Mouse (Mus musculus) kidney, embryonic 16.5 days (tissue): ENCODE results near the gene Man2b2. TPM values are rescaled to one million over a fixed set of nuclear protein-coding genes. Genes with fewer than 3 reads are reported as not detected.

Experiments used
- ATAC-seq: fragments of 200-750 bp; cut with Nextera tagmentation; 2 replicates; pipeline ENCODE4 v1.8.0; 2017; ENCODE audit warnings: moderate TSS enrichment; ENCODE audit not compliant: low FRiP score, low TSS enrichment
- H3K27ac ChIP-seq: fragments of 300-500 bp; sonication (generic); 2 replicates; pipeline ENCODE4 v1.5.1; 2014; ENCODE audit warnings: low read length
- H3K27me3 ChIP-seq: fragments of 300-500 bp; sonication (generic); 2 replicates; pipeline ENCODE4 v1.6.1; 2014; ENCODE audit warnings: low read length, control low read depth, mixed read lengths; ENCODE audit not compliant: insufficient read depth
- H3K36me3 ChIP-seq: fragments of 300-500 bp; sonication (generic); 2 replicates; pipeline ENCODE4 v1.6.1; 2014; ENCODE audit warnings: low read length, control low read depth, mixed read lengths; ENCODE audit not compliant: insufficient read depth
- H3K4me1 ChIP-seq: fragments of 300-500 bp; sonication (generic); 2 replicates; pipeline ENCODE4 v1.6.1; 2014; ENCODE audit warnings: low read length, control low read depth, mixed read lengths; ENCODE audit not compliant: insufficient read depth
- H3K4me2 ChIP-seq: fragments of 300-500 bp; sonication (generic); replicated peaks from 2 replicates; pipeline ENCODE4 v1.6.1; 2014; ENCODE audit warnings: low read depth, low read length
- H3K4me3 ChIP-seq: fragments of 300-500 bp; sonication (generic); 2 replicates; pipeline ENCODE4 v1.5.1; 2014; ENCODE audit warnings: mild to moderate bottlenecking, low read length
- H3K9ac ChIP-seq: fragments of 300-500 bp; sonication (generic); replicated peaks from 2 replicates; pipeline ENCODE4 v1.6.1; 2014; ENCODE audit warnings: low read length
- H3K9me3 ChIP-seq: fragments of 300-500 bp; sonication (generic); 2 replicates; pipeline ENCODE4 v1.6.1; 2016; ENCODE audit warnings: low read length, control low read depth
- WGBS: fragments of 180-500 bp; shearing (Covaris S2); extraction: QIAGEN DNeasy Blood & Tissue Kit; methylation state at CpG from one replicate; pipeline ENCODE4 v1.1.7; 2014; 5-methylcytosine and 5-hydroxymethylcytosine counted together
- polyA plus RNA-seq: library from polyadenylated mRNA; unstranded; fragments of >200 nt; fragmentation: Nextera tagmentation; extraction: Ambion mirVana; gene quantifications from 2 replicates; pipeline ENCODE4 v1.2.1, GENCODE M21; 2015

Man2b2 gene
- polyA plus RNA-seq, 1 experiment from 2014 or later: 16.0 TPM

GRCm38 (mm10) chr5:36778901-36779300 is 51.6 kb downstream of the Man2b2 start:
- Histone ChIP-seq H3K4me1 (no peaks in the 10 kb centered on the region), H3K4me3 (no peak overlapping the region), H3K27me3 (no peaks in the 10 kb centered on the region), H3K27ac (no peak overlapping the region), H3K9ac (no peak overlapping the region), H3K36me3 (no peaks in the 10 kb centered on the region), H3K9me3 (peaks cover 10% of the 10 kb centered on the region; the same call in 1 of the 2 replicates), H3K4me2 (no peak overlapping the region)
- WGBS: 88% methylated on average over 1 of the region's 2 CpGs
- ATAC-seq: no peak

- Histone ChIP-seq H3K4me3 (no peak overlapping the region), H3K9ac (no peak overlapping the region), H3K27ac (no peak overlapping the region), H3K9me3 (peaks cover 10% of the 10 kb centered on the region; the same call in 1 of the 2 replicates), H3K27me3 (no peaks in the 10 kb centered on the region), H3K4me1 (no peaks in the 10 kb centered on the region), H3K4me2 (no peak overlapping the region), H3K36me3 (no peaks in the 10 kb centered on the region)
- WGBS: 10% methylated on average over 2 of the region's 2 CpGs
- ATAC-seq: no peak
Observed at GRCm38 (mm10) chr5:36777186-36777585, 53.3 kb downstream of the Man2b2 start.

- Histone ChIP-seq H3K9me3 (peaks cover 10% of the 10 kb centered on the region; the same call in 1 of the 2 replicates), H3K27me3 (no peaks in the 10 kb centered on the region), H3K4me1 (no peaks in the 10 kb centered on the region), H3K9ac (no peak overlapping the region), H3K27ac (no peak overlapping the region), H3K36me3 (no peaks in the 10 kb centered on the region), H3K4me2 (no peak overlapping the region), H3K4me3 (no peak overlapping the region)
- 38% methylated on average over 9 of the region's 9 CpGs for WGBS
- ATAC-seq: no peak
Observed at GRCm38 (mm10) chr5:36776021-36776575, 54.4 kb downstream of the Man2b2 start.

DNA sequence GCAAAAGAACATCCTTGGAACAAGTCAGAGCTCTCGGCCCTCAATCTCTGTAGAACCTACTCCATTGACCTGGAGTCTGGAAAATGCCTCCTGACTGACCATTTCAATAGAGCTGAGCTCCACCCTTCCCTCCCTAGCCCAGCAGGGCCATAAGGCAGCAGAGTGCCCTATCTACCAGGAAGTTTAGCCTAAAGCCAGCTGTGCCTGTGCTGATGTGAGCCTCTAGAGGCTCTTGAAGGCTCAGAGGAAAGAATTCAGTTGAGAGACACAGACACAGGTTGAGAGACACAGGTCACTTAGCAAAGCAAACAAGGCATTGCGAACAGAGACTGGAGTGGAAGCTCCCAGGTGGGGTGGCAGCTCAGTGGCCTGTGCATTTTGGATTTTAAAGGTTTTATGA is 55.1 kb downstream of the Man2b2 start:
- Histone ChIP-seq H3K4me1 (no peaks in the 10 kb centered on the region), H3K36me3 (no peaks in the 10 kb centered on the region), H3K9me3 (0 out of 2 replicates have a peak, but pooled peaks cover 3% of the 10 kb centered on the region), H3K4me2 (no peak overlapping the region), H3K27ac (no peak overlapping the region), H3K9ac (no peak overlapping the region), H3K4me3 (no peak overlapping the region), H3K27me3 (no peaks in the 10 kb centered on the region)
- ATAC-seq: no peak
- WGBS: 78% methylated on average over 2 of the region's 2 CpGs

DNA sequence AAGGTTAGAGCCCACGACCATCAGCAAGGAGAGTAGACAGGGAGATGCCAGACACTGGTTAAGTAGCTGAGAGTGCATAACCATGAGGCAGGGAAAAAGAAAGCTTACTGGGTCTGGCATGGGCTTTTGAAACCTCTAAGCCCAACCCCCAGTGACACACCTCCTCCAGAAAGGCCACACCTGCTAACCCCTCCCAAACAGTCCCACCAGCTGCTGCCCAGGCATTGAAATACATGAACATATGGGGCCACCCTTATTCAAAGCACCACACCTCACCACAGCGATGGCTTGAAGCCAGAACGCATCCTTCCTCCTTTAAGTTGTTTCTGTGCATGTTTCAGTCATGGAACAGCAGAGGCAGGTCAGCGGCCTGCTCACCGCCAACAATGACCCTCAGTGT is 57.9 kb downstream of the Man2b2 start:
- Histone ChIP-seq H3K9me3 (no peaks in the 10 kb centered on the region), H3K27ac (no peak overlapping the region), H3K4me2 (no peak overlapping the region), H3K36me3 (no peaks in the 10 kb centered on the region), H3K9ac (no peak overlapping the region), H3K4me1 (no peaks in the 10 kb centered on the region), H3K27me3 (no peaks in the 10 kb centered on the region), H3K4me3 (no peak overlapping the region)
- 86% methylated on average over 5 of the region's 5 CpGs for WGBS
- no peak for ATAC-seq

DNA sequence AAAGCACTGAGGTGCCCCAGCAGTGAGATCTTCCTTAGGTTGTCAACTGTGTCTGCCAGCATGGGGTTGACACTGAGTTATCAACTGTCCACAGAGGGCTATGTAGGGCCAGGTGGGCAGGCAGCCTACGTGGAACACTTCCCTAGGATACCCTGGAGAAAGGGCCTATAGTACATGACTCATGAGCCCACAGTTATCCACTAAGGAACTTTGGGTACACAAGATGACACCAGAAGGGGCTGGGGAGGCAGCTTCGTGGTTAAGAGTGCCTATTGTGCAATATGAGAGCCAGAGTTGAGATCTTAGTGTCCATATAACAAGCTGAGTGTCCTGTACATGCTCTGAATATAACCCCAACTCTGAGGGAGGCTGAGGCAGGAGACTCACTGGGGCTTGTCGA is 60.9 kb downstream of the Man2b2 start:
- 77% methylated on average over 3 of the region's 3 CpGs for WGBS

DNA sequence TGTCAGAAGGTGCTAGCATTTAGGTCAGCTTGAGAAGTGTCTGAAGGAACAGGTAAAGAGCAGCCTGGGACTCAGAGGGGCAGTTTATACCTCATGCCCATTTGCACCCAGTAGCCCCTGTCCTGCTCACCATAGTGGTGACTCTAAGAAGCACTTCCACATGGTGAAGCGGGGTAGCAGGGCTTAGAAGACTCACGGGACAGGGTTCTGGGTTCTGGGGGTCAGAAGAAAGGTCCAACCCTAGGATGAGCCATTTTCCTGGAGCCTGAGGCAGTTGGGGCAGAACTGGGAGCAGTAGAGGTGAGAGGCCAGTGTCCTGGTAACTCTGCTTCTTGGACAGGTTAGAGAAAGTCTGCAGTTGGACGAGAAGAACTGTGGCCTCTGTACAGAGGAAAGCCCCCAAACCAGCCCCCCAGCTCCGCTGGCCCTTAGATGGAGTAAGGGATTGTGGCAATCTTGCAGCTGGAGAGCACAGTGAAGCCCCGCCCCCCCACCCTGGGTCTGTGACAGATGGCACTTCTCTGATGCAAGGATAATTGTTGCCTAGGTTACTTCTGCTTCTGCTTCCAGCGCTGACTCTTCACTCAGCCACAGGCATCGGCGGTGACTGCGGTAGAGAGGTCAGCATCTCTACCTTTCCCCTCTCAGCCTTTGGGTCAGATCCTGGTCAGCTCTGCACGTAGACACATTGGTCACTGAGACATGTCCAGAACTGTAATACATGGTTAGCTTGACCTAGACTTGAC is 63.3 kb downstream of the Man2b2 start:
- Histone ChIP-seq H3K27me3 (no peaks in the 10 kb centered on the region), H3K27ac (no peak overlapping the region), H3K9ac (no peak overlapping the region), H3K9me3 (no peaks in the 10 kb centered on the region), H3K36me3 (no peaks in the 10 kb centered on the region), H3K4me3 (no peak overlapping the region), H3K4me1 (peaks cover 5% of the 10 kb centered on the region; the same call in 1 of the 2 replicates), H3K4me2 (no peak overlapping the region)
- 35% methylated on average over 10 of the region's 10 CpGs for WGBS
- peak; percentile 59; the same call in 1 of the 2 replicates for ATAC-seq

More for the DNA sequence above, 60.9 kb downstream of the Man2b2 start:
- Histone ChIP-seq H3K4me3 (no peak overlapping the region), H3K9ac (no peak overlapping the region), H3K4me2 (no peak overlapping the region), H3K27ac (no peak overlapping the region), H3K4me1 (no peaks in the 10 kb centered on the region), H3K36me3 (no peaks in the 10 kb centered on the region), H3K9me3 (no peaks in the 10 kb centered on the region), H3K27me3 (no peaks in the 10 kb centered on the region)
- ATAC-seq: no peak

DNA sequence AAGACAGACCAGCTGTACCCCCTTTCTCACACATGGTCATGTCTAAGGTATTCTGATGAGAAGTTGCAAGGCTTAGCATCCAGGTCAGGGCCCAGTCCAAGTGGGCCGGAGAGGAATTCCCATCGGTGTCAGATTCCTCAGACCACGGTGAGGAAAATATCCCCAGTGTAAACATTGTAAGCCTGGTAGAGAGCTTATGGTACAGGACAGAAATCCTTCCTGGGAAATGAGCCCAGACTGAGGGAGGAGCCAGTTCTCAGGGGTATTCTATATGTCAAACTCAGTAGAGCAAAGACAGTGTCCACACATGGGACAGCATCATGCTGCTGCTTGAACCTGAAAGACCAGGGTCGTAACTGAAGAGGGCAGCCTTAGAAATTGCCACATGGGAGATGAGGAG is 70.6 kb downstream of the Man2b2 start:
- Histone ChIP-seq H3K4me2 (no peak overlapping the region), H3K4me1 (peaks cover 7% of the 10 kb centered on the region; the same call in 1 of the 2 replicates), H3K9me3 (no peaks in the 10 kb centered on the region), H3K4me3 (no peak overlapping the region), H3K27ac (no peak overlapping the region), H3K9ac (no peak overlapping the region), H3K36me3 (no peaks in the 10 kb centered on the region), H3K27me3 (no peaks in the 10 kb centered on the region)
- WGBS: 27% methylated on average over 4 of the region's 4 CpGs
- 0 out of 2 replicates have a peak, but pooled peaks have one; percentile 55 for ATAC-seq

DNA sequence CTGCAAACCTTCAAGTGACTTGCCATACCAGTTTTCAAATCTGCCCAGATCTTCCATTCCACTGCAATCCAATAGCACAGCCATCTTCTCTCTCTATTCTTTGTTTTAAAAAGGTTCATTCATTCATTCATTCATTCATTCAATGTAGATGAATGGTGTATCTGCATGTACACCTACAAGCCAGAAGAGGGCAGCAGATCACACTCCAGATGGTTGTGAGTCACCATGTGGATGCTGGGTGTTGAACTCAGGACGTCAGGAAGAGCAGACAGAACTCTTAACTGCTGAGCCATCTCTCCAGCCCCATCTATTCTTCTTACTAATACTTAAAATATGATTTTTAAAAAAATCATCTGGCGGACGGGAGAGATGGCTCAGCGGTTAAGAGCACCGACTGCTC is 73.4 kb downstream of the Man2b2 start:
- no peak for ATAC-seq
- WGBS: 69% methylated on average over 5 of the region's 5 CpGs
- Histone ChIP-seq H3K4me3 (no peak overlapping the region), H3K27ac (no peak overlapping the region), H3K9ac (no peak overlapping the region), H3K27me3 (no peaks in the 10 kb centered on the region), H3K9me3 (no peaks in the 10 kb centered on the region), H3K4me2 (no peak overlapping the region), H3K36me3 (no peaks in the 10 kb centered on the region), H3K4me1 (0 out of 2 replicates have a peak, but pooled peaks cover 3% of the 10 kb centered on the region)
